Mouse (Mus musculus) CH12.LX (cell line): ENCODE data around the gene Trp73. TPM values are rescaled to one million over a fixed set of nuclear protein-coding genes. Genes with fewer than 3 reads are reported as not detected.

Experiments used
- DNase-seq: peaks from one replicate; pipeline ENCODE4 v3.0.0-alpha.2; 2013; ENCODE audit errors: extremely low read depth
- H3K27ac ChIP-seq: 2 replicates; pipeline ENCODE4 v1.5.1; 2012; ENCODE audit warnings: low read depth, mild to moderate bottlenecking, control low read depth, moderate library complexity; ENCODE audit not compliant: insufficient read depth
- H3K27me3 ChIP-seq: replicated peaks from 2 replicates; pipeline ENCODE3; 2012; ENCODE audit warnings: inconsistent platforms
- H3K36me3 ChIP-seq, 2 experiments: replicated peaks in 1 of 2; 2 replicates each; pipeline versions ENCODE3 to v1.6.1; 2012; ENCODE audit warnings: inconsistent platforms in 1 of 2, low read length in 1 of 2, mild to moderate bottlenecking in 1 of 2, mixed read lengths in 1 of 2, moderate library complexity in 1 of 2; ENCODE audit not compliant: control insufficient read depth in 1 of 2, insufficient read depth in 1 of 2
- H3K4me1 ChIP-seq, 2 experiments: 2 replicates each; pipeline ENCODE4 v1.6.1; 2012; ENCODE audit warnings: inconsistent platforms in 1 of 2, moderate library complexity in 1 of 2; ENCODE audit not compliant: insufficient read depth in 2 of 2, control insufficient read depth in 1 of 2
- H3K4me2 ChIP-seq: 2 replicates; pipeline ENCODE4 v1.6.1; 2012; ENCODE audit warnings: low read depth, mild to moderate bottlenecking, control low read depth; ENCODE audit not compliant: poor library complexity, insufficient read depth, severe bottlenecking
- H3K4me3 ChIP-seq, 3 experiments: fragments of 150-350 bp in 1 of 3; sonication (generic) in 1 of 3; replicated peaks in 1 of 3; 2 replicates each; pipeline versions ENCODE3 to v1.5.1; 2011 to 2012; ENCODE audit warnings: low read depth in 2 of 3, low read length in 2 of 3, mild to moderate bottlenecking in 2 of 3, moderate library complexity in 2 of 3, control low read depth in 1 of 3, improper control_type of control experiment in 1 of 3, inconsistent platforms in 1 of 3, mixed read lengths in 1 of 3; ENCODE audit not compliant: poor library complexity in 1 of 3
- H3K79me2 ChIP-seq: replicated peaks from 2 replicates; pipeline ENCODE4 v1.6.1; 2012; ENCODE audit warnings: mild to moderate bottlenecking, moderate library complexity; ENCODE audit not compliant: control insufficient read depth, poor library complexity, insufficient read depth, severe bottlenecking; ENCODE audit errors: extremely low read depth
- H3K9ac ChIP-seq: 2 replicates; pipeline ENCODE4 v1.6.1; 2012; ENCODE audit warnings: low read depth, mild to moderate bottlenecking, control low read depth, moderate library complexity; ENCODE audit not compliant: insufficient read depth
- H3K9me3 ChIP-seq: replicated peaks from 2 replicates; pipeline ENCODE3; 2012; ENCODE audit warnings: low read length, inconsistent platforms, mixed read lengths
- BHLHE40 ChIP-seq: IDR thresholded peaks from 2 replicates; pipeline ENCODE4 v1.6.1; 2011; ENCODE audit warnings: mild to moderate bottlenecking, low read depth, low read length, improper control_type of control experiment
- CHD1 ChIP-seq: IDR thresholded peaks from 2 replicates; pipeline ENCODE4 v1.6.1; 2012; ENCODE audit warnings: low read depth, low read length, improper control_type of control experiment, inconsistent platforms
- CHD2 ChIP-seq: IDR thresholded peaks from 2 replicates; pipeline ENCODE4 v1.6.1; 2011; ENCODE audit warnings: low read length, improper control_type of control experiment
- CTCF ChIP-seq, 2 experiments: IDR thresholded peaks in 1 of 2; conservative IDR thresholded peaks in 1 of 2; 2 replicates each; pipeline ENCODE4 v1.5.1; 2011 to 2012; ENCODE audit warnings: low read depth in 2 of 2, low read length in 2 of 2, improper control_type of control experiment in 1 of 2, inconsistent platforms in 1 of 2, mild to moderate bottlenecking in 1 of 2, moderate library complexity in 1 of 2
- ELF1 ChIP-seq: IDR thresholded peaks from 2 replicates; pipeline ENCODE4 v1.6.1; 2014; ENCODE audit warnings: low read depth, mild to moderate bottlenecking, inconsistent platforms, low read length, improper control_type of control experiment
- EP300 ChIP-seq: IDR thresholded peaks from 2 replicates; pipeline ENCODE4 v1.6.1; 2011; ENCODE audit warnings: low read length, improper control_type of control experiment
- ETS1 ChIP-seq: conservative IDR thresholded peaks from 2 replicates; pipeline ENCODE4 v1.6.1; 2012; ENCODE audit warnings: low read depth, mild to moderate bottlenecking, inconsistent platforms, low read length, improper control_type of control experiment, moderate library complexity
- GABPA ChIP-seq: IDR thresholded peaks from 2 replicates; pipeline ENCODE4 v1.6.1; 2012; ENCODE audit warnings: low read depth, low read length, improper control_type of control experiment, inconsistent platforms; ENCODE audit not compliant: insufficient replicate concordance
- HCFC1 ChIP-seq: IDR thresholded peaks from 2 replicates; pipeline ENCODE4 v1.6.1; 2012; ENCODE audit warnings: low read depth, mild to moderate bottlenecking, inconsistent platforms, low read length, improper control_type of control experiment
- IRF4 ChIP-seq: IDR thresholded peaks from 2 replicates; pipeline ENCODE4 v1.6.1; 2014; ENCODE audit warnings: low read depth, mild to moderate bottlenecking, inconsistent platforms, low read length, improper control_type of control experiment
- JUN ChIP-seq: IDR thresholded peaks from 2 replicates; pipeline ENCODE4 v1.6.1; 2011; ENCODE audit warnings: low read depth, mild to moderate bottlenecking, low read length, improper control_type of control experiment, moderate library complexity; ENCODE audit not compliant: insufficient read depth
- JUND ChIP-seq: conservative IDR thresholded peaks from 2 replicates; pipeline ENCODE4 v1.6.1; 2011; ENCODE audit warnings: low read depth, low read length, improper control_type of control experiment
- KAT2A ChIP-seq: IDR thresholded peaks from 2 replicates; pipeline ENCODE4 v1.6.1; 2012; ENCODE audit warnings: low read length, improper control_type of control experiment, inconsistent platforms; ENCODE audit not compliant: insufficient replicate concordance
- MAFK ChIP-seq: IDR thresholded peaks from 2 replicates; pipeline ENCODE4 v1.6.1; 2011; ENCODE audit warnings: low read length, improper control_type of control experiment; ENCODE audit not compliant: insufficient replicate concordance
- MAX ChIP-seq: IDR thresholded peaks from 2 replicates; pipeline ENCODE4 v1.6.1; 2011; ENCODE audit warnings: low read length, improper control_type of control experiment
- MAZ ChIP-seq: IDR thresholded peaks from 2 replicates; pipeline ENCODE4 v1.6.1; 2012; ENCODE audit warnings: low read depth, mild to moderate bottlenecking, inconsistent platforms, low read length, improper control_type of control experiment, moderate library complexity
- MEF2A ChIP-seq: IDR thresholded peaks from 2 replicates; pipeline ENCODE4 v1.6.1; 2014; ENCODE audit warnings: low read depth, mild to moderate bottlenecking, inconsistent platforms, low read length, improper control_type of control experiment, borderline replicate concordance
- MXI1 ChIP-seq: IDR thresholded peaks from 2 replicates; pipeline ENCODE4 v1.6.1; 2011; ENCODE audit warnings: mild to moderate bottlenecking, low read depth, low read length, improper control_type of control experiment
- MYC ChIP-seq: IDR thresholded peaks from 2 replicates; pipeline ENCODE4 v1.6.1; 2011; ENCODE audit warnings: low read depth, mild to moderate bottlenecking, improper control_type of control experiment, low read length
- NELFE ChIP-seq: IDR thresholded peaks from 2 replicates; pipeline ENCODE4 v1.6.1; 2011; ENCODE audit warnings: low read depth, low read length, improper control_type of control experiment
- NRF1 ChIP-seq: IDR thresholded peaks from 2 replicates; pipeline ENCODE4 v1.6.1; 2014; ENCODE audit warnings: low read depth, mild to moderate bottlenecking, inconsistent platforms, low read length, improper control_type of control experiment, moderate library complexity
- POLR2A ChIP-seq: IDR thresholded peaks from 2 replicates; pipeline ENCODE4 v1.6.1; 2011; ENCODE audit warnings: low read depth, mild to moderate bottlenecking, improper control_type of control experiment, low read length
- RAD21 ChIP-seq: IDR thresholded peaks from 2 replicates; pipeline ENCODE4 v1.6.1; 2011; ENCODE audit warnings: low read depth, mild to moderate bottlenecking, low read length, improper control_type of control experiment, moderate library complexity
- RCOR1 ChIP-seq: conservative IDR thresholded peaks from 2 replicates; pipeline ENCODE4 v1.6.1; 2012; ENCODE audit warnings: low read depth, mild to moderate bottlenecking, inconsistent platforms, low read length, improper control_type of control experiment
- SIN3A ChIP-seq: IDR thresholded peaks from 2 replicates; pipeline ENCODE4 v1.6.1; 2012; ENCODE audit warnings: low read length, improper control_type of control experiment, inconsistent platforms
- SMC3 ChIP-seq: IDR thresholded peaks from 2 replicates; pipeline ENCODE4 v1.6.1; 2011; ENCODE audit warnings: low read depth, low read length, improper control_type of control experiment
- TCF12 ChIP-seq: IDR thresholded peaks from 2 replicates; pipeline ENCODE4 v1.6.1; 2014; ENCODE audit warnings: low read depth, mild to moderate bottlenecking, inconsistent platforms, low read length, improper control_type of control experiment
- USF1 ChIP-seq: IDR thresholded peaks from 2 replicates; pipeline ENCODE4 v1.6.1; 2014; ENCODE audit warnings: low read depth, mild to moderate bottlenecking, inconsistent platforms, low read length, improper control_type of control experiment
- ZC3H11A ChIP-seq: IDR thresholded peaks from 2 replicates; pipeline ENCODE4 v1.6.1; 2012; ENCODE audit warnings: low read depth, mild to moderate bottlenecking, inconsistent platforms, low read length, improper control_type of control experiment
- ZNF384 ChIP-seq: IDR thresholded peaks from 2 replicates; pipeline ENCODE4 v1.6.1; 2012; ENCODE audit warnings: low read depth, low read length, improper control_type of control experiment, inconsistent platforms
- dilution Hi-C: fragments of 300-500 bp; cut with MboI; formaldehyde crosslinking; loops from 2 replicates; pipeline ENCODE4 v1.14.3; 2020; ENCODE audit warnings: low sequenced_read_pairs; ENCODE audit not compliant: extremely low pct_unique_long_range_greater_than_20kb, extremely low pct_ligation_motif_present
- in situ Hi-C: fragments of 300-500 bp; cut with MboI; formaldehyde crosslinking; loops from 3 replicates; pipeline ENCODE4 v1.14.3; 2019; ENCODE audit warnings: low sequenced_read_pairs, low pct_ligation_motif_present, low pct_unique_long_range_greater_than_20kb, mixed read lengths
- polyA plus RNA-seq: library from polyadenylated mRNA; unstranded; fragments of >175 nt; gene quantifications from 2 replicates; pipeline ENCODE4 v1.2.1, GENCODE M21; 2012; ENCODE audit warnings: low read depth; ENCODE audit not compliant: insufficient read length
- total RNA-seq, 2 experiments: library from RNA; depleted of rRNA; stranded (reverse); fragments of 300-350 nt in 1 of 2; fragments of >200 nt in 1 of 2; gene quantifications; 2 replicates each; pipeline ENCODE4 v1.2.3; 2012 to 2014

Gene Trp73
- total and polyA plus RNA-seq, 3 experiments: 14.0 to 34.3 (median 30.0) TPM

- H3K9me3 ChIP-seq: no peaks in the 10 kb centered on the region
Observed at GRCm38 (mm10) chr4:154105381-154106001, 34.5 kb downstream of the Trp73 start.

GRCm38 (mm10) chr4:154103912-154104311 is 36.1 kb downstream of the Trp73 start:
- peak; percentile 33 for DNase-seq
- Histone ChIP-seq H3K9me3 (no peaks in the 10 kb centered on the region), H3K36me3 (peaks cover 50 to 78% of the 10 kb centered on the region in 2 experiments), H3K9ac (no peak overlapping the region), H3K27ac (peak overlapping the region; percentile 98), H3K79me2 (peaks cover 24% of the 10 kb centered on the region), H3K4me3 (peak overlapping the region in 1 of 3 experiments; percentile 17), H3K27me3 (no peaks in the 10 kb centered on the region), H3K4me1 (peaks cover 38 to 79% of the 10 kb centered on the region in 2 experiments), H3K4me2 (no peak overlapping the region)
- dilution Hi-C loops (no loop called here), in situ Hi-C loops (loop anchor here (25.0 kb wide), 1 partner anchor 1817 kb away; the partner anchor contains the start of genes Hes3 and Icmt)
- no peak for TF ChIP-seq MAX
- no peak for TF ChIP-seq HCFC1
- TF ChIP-seq RCOR1: no peak
- no peak for TF ChIP-seq MYC
- TF ChIP-seq KAT2A: no peak
- no peak for TF ChIP-seq SIN3A
- no peak for TF ChIP-seq GABPA
- no peak for TF ChIP-seq POLR2A
- no peak for TF ChIP-seq CTCF (conservative IDR thresholded peaks at IDR 0.05 in 1 of 2, IDR thresholded peaks at IDR 0.05 in 1 of 2; ENCODE audit: low read depth in 2 of 2, low read length in 2 of 2)
- no peak for TF ChIP-seq MXI1
- no peak for TF ChIP-seq ZC3H11A
- TF ChIP-seq USF1: no peak
- no peak for TF ChIP-seq ELF1
- TF ChIP-seq CHD1: no peak
- no peak for TF ChIP-seq RAD21
- TF ChIP-seq NRF1: no peak
- no peak for TF ChIP-seq JUND
- TF ChIP-seq EP300: peak; percentile 79
- TF ChIP-seq JUN: no peak
- TF ChIP-seq MAZ: no peak
- no peak for TF ChIP-seq MEF2A
- peak; percentile 61 for TF ChIP-seq ETS1

More at GRCm38 (mm10) chr4:154105381-154106001, 34.5 kb downstream of the Trp73 start:
- Histone ChIP-seq H3K9ac (peak overlapping the region; percentile 18; the same call in 1 of the 2 replicates), H3K4me2 (peak overlapping the region; percentile 33), H3K4me1 (peaks cover 47 to 85% of the 10 kb centered on the region in 2 experiments), H3K27ac (peak overlapping the region; percentile 98), H3K79me2 (peaks cover 33% of the 10 kb centered on the region), H3K27me3 (no peaks in the 10 kb centered on the region), H3K4me3 (peak overlapping the region in 2 of 3 experiments; percentile 10 to 20), H3K36me3 (peaks cover 36 to 68% of the 10 kb centered on the region in 2 experiments)
- TF ChIP-seq BHLHE40 (peak; percentile 88), EP300 (peak; percentile 47; the same call in 1 of the 2 replicates), ETS1 (peak; percentile 63; the same call in 1 of the 2 replicates), CHD1 (peak; percentile 97), RAD21 (peak; percentile 78), NRF1 (no peak), IRF4 (peak; percentile 62; the same call in 1 of the 2 replicates), ZNF384 (no peak), SIN3A (peak; percentile 64; the same call in 1 of the 2 replicates), MEF2A (peak; percentile 51), MAX (peak; percentile 16; the same call in 1 of the 2 replicates), SMC3 (peak; percentile 79), HCFC1 (peak; percentile 31; the same call in 1 of the 2 replicates), ZC3H11A (no peak; the same call in 1 of the 2 replicates), TCF12 (peak; percentile 76), CTCF (conservative IDR thresholded peaks at IDR 0.05 in 1 of 2, IDR thresholded peaks at IDR 0.05 in 1 of 2; ENCODE audit: low read depth in 2 of 2, low read length in 2 of 2) (peak; percentile 90 to 91), CHD2 (peak; percentile 49), ELF1 (peak; percentile 49), MYC (no peak), POLR2A (no peak), MAZ (0 out of 2 replicates have a peak, but pooled peaks have one; percentile 44), MXI1 (peak; percentile 48; the same call in 1 of the 2 replicates), MAFK (no peak), NELFE (0 out of 2 replicates have a peak, but pooled peaks have one; percentile 17)
- dilution Hi-C loops (no loop called here), in situ Hi-C loops (loop anchor here (25.0 kb wide), 1 partner anchor 1818 kb away; the partner anchor contains the start of genes Hes3 and Icmt)
- peak; percentile 91 for DNase-seq
